Mouse (Mus musculus) left cerebral cortex, adult 2 months (tissue): ENCODE data around the gene Aak1. TPM values are rescaled to one million over a fixed set of nuclear protein-coding genes. Genes with fewer than 3 reads are reported as not detected.

Source experiments
- DNase-seq, 2 experiments: peaks; one replicate each; pipeline ENCODE4 v3.0.0; 2021 to 2022; ENCODE audit warnings: low spot score in 2 of 2, mixed read lengths in 1 of 2; ENCODE audit errors: extremely low spot score in 1 of 2
- H3K27ac ChIP-seq: fragments of 200-600 bp; 2 replicates; pipeline ENCODE4 v1.8.1; 2022
- H3K4me3 ChIP-seq: fragments of 200-600 bp; 2 replicates; pipeline ENCODE4 v1.8.1; 2022
- CTCF ChIP-seq: fragments of 200-600 bp; IDR thresholded peaks from 2 replicates; pipeline ENCODE4 v1.8.1; 2022; ENCODE audit warnings: antibody characterized with exemption, mild to moderate bottlenecking, moderate library complexity
- intact Hi-C: fragments of 180-260 bp; cut with DNase I; formaldehyde crosslinking; loops from one replicate; pipeline ENCODE4 v1.15.1; 2025
- total RNA-seq, 2 experiments: library from RNA; stranded (reverse); gene quantifications; 2 replicates each; pipeline ENCODE4 v1.2.3; 2021

The Aak1 gene
- total RNA-seq, 2 experiments from 2014 or later: 442 to 463 TPM

GRCm38 (mm10) chr6:86981206-86981605, 131.9 kb downstream of the Aak1 start:
- H3K4me3 ChIP-seq: no peak overlapping the region
- H3K27ac ChIP-seq: no peak overlapping the region
- no peak for DNase-seq
- intact Hi-C loops: no loop called here
- TF ChIP-seq CTCF: no peak

DNA sequence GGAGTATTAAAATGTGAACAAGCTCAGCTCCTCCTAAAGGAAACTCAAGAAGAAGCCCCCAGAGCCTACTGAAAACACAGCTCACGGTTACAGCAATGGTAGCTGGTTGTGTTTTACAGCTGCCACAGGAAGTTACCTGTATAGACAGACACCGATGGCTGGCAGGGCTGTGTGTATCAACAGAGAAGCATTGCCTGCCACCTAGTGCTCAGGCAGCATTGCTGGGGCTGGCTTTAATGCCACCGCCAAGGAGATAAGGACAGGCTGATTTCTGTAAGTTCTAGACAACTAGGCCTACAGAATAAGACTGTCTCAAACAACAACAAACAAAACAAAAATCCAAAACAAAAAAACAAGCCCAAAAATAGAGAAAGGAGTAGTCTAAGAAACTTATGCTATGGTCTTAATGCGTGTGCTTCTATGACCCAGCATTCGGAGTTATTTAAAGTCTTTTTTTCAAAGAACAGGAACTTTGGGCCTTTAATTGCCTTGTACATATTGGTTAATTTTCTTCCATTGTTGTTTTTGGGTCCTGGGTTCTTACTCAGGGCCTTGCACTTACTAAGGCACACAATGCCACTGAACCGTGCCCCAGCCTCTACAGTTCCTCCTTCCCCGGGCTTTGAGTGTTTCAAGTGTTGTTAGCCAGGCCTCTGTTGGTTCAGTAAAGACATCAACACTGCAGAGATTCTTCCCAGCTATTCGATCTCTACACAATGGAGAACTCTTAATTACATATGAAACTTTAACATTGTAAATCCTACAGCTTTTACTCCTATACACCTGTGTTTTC, 136.2 kb downstream of the Aak1 start:
- no peak for DNase-seq
- Histone ChIP-seq H3K27ac (no peak overlapping the region), H3K4me3 (no peak overlapping the region)
- intact Hi-C loops: no loop called here
- peak; percentile 6 for TF ChIP-seq CTCF

GRCm38 (mm10) chr6:86989576-86989975, 140.3 kb downstream of the Aak1 start:
- DNase-seq: no peak
- Histone ChIP-seq H3K4me3 (no peak overlapping the region), H3K27ac (no peak overlapping the region)
- intact Hi-C loops: no loop called here
- TF ChIP-seq CTCF: no peak

DNA sequence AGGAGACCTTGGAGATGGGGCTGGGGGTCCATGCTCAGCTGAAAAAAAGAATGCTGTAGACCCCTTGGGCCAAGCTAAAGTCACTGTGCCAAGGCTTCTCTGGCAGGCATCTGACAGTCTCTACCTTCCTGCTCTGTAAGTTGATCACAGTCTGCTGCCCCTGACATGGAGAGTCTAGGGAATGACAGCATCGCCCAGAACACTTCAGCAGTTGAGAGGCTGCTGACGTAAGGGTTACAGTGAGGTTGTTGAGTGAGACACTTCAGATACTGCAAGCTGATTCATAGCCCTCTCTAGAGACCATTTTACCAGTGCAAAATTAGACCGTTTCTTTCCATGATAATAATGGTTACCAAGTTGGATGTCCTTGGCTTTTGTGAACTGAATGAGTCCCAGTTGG, 141.7 kb downstream of the Aak1 start:
- Histone ChIP-seq H3K27ac (no peak overlapping the region), H3K4me3 (no peak overlapping the region)
- intact Hi-C loops: no loop called here
- no peak for DNase-seq
- TF ChIP-seq CTCF: no peak

GRCm38 (mm10) chr6:86992349-86992748, 143.0 kb downstream of the Aak1 start:
- intact Hi-C loops: no loop called here
- TF ChIP-seq CTCF: no peak
- no peak for DNase-seq
- Histone ChIP-seq H3K4me3 (no peak overlapping the region), H3K27ac (no peak overlapping the region)

DNA sequence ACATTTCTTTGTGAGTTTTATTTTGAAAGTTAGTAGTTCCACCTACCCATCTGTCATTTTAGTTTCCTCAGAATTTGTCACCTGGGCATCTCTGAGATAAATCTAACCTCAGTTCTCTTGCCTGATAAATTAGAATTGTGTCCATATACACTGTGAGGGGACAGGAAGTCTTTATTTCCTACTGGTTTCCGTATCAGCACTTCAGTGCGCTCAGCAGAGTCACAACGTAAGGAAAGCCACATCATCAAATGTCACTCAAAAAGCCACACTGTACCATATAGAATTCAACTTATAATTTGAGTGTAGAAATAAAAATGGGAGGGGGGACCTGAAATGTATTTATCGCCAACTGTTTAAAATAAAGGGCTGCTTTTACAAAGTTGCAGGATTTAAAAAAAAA, 144.9 kb downstream of the Aak1 start:
- intact Hi-C loops: no loop called here
- H3K4me3 ChIP-seq: no peak overlapping the region
- no peak for TF ChIP-seq CTCF
- no peak for DNase-seq
- no peak overlapping the region for H3K27ac ChIP-seq

GRCm38 (mm10) chr6:86996629-86997307, 147.5 kb downstream of the Aak1 start:
- Histone ChIP-seq H3K27ac (peak overlapping the region; percentile 85), H3K4me3 (no peak overlapping the region)
- DNase-seq: peak; percentile 22 to 35
- no peak for TF ChIP-seq CTCF
- intact Hi-C loops: no loop called here

- Histone ChIP-seq H3K27ac (peak overlapping the region; percentile 85), H3K4me3 (no peak overlapping the region)
- no peak for TF ChIP-seq CTCF
- intact Hi-C loops: no loop called here
- DNase-seq: no peak
Measured at GRCm38 (mm10) chr6:86997360-86997759, 148.0 kb downstream of the Aak1 start.

- TF ChIP-seq CTCF: no peak
- intact Hi-C loops: loop anchor here (5.0 to 10.0 kb wide), 2 partner anchors 190 to 257 kb away; no protein-coding TSS in a partner anchor
- H3K4me3 ChIP-seq: no peak overlapping the region
- no peak for DNase-seq
- peak overlapping the region; percentile 2; the same call in 1 of the 2 replicates for H3K27ac ChIP-seq
Measured at GRCm38 (mm10) chr6:87001995-87002394, 152.7 kb downstream of the Aak1 start.

- no peak overlapping the region for H3K4me3 ChIP-seq
- intact Hi-C loops: loop anchor here (5.0 to 10.0 kb wide), 2 partner anchors 190 to 258 kb away; no protein-coding TSS in a partner anchor
- TF ChIP-seq CTCF: peak; percentile 91
Measured at GRCm38 (mm10) chr6:87002521-87003055, 153.3 kb downstream of the Aak1 start.

GRCm38 (mm10) chr6:87004099-87004498, 154.8 kb downstream of the Aak1 start:
- Histone ChIP-seq H3K4me3 (no peak overlapping the region), H3K27ac (no peak overlapping the region)
- intact Hi-C loops: loop anchor here (5.0 to 10.0 kb wide), 2 partner anchors 192 to 259 kb away; no protein-coding TSS in a partner anchor
- DNase-seq: no peak
- no peak for TF ChIP-seq CTCF

More at GRCm38 (mm10) chr6:87002521-87003055, 153.3 kb downstream of the Aak1 start:
- H3K27ac ChIP-seq: peak overlapping the region; percentile 2; the same call in 1 of the 2 replicates
- peak; percentile 75 to 79 for DNase-seq

DNA sequence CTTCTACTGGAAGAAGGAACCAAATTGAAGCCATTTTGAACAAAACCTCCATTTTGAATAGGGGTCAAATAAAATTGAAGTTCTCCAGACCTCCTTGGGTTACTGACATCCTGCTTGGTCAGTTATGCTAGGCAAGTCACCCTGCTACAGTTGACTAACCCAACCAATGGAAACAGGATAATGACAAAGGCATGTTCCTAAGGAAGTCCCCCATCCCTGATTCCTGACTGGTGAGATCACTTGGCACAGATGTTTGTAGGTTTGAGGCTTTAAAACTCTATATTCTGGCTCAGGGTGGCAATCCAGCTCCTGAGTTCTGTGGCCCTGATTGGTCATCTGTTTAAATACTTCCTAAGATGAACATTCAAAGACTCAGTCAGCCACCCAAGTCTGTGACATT, 156.3 kb downstream of the Aak1 start:
- no peak for DNase-seq
- intact Hi-C loops: loop anchor here (10.0 kb wide), 1 partner anchor 261 kb away; no protein-coding TSS in a partner anchor
- H3K27ac ChIP-seq: no peak overlapping the region
- H3K4me3 ChIP-seq: no peak overlapping the region
- no peak for TF ChIP-seq CTCF
